Mouse (Mus musculus) embryonic fibroblast, embryonic 13.5 days (primary cell): ENCODE results near the gene Txn2. TPM values are rescaled to one million over a fixed set of nuclear protein-coding genes. Genes with fewer than 3 reads are reported as not detected.

Experiments used
- H3K27ac ChIP-seq: 2 replicates; pipeline ENCODE4 v1.5.1; 2012; ENCODE audit warnings: low read length, control low read depth, inconsistent platforms; ENCODE audit not compliant: insufficient read depth
- H3K4me1 ChIP-seq: 2 replicates; pipeline ENCODE4 v1.6.1; 2011; ENCODE audit warnings: low read length; ENCODE audit not compliant: control insufficient read depth, insufficient read depth
- H3K4me3 ChIP-seq: 2 replicates; pipeline ENCODE4 v1.5.1; 2011; ENCODE audit warnings: mild to moderate bottlenecking, control low read depth, low read length; ENCODE audit not compliant: insufficient read depth
- CTCF ChIP-seq: IDR thresholded peaks from 2 replicates; pipeline ENCODE4 v1.5.1; 2011; ENCODE audit warnings: mild to moderate bottlenecking, control low read depth, low read length, moderate library complexity, borderline replicate concordance; ENCODE audit not compliant: insufficient read depth
- POLR2A ChIP-seq: IDR thresholded peaks from 2 replicates; pipeline ENCODE4 v1.6.1; 2011; ENCODE audit warnings: low read depth, mild to moderate bottlenecking, control low read depth, low read length, moderate library complexity
- polyA plus RNA-seq: library from polyadenylated mRNA; stranded (reverse); fragments of >200 nt; gene quantifications from 2 replicates; pipeline ENCODE4 v1.2.4, GENCODE M21; 2011; ENCODE audit warnings: low read depth; ENCODE audit not compliant: missing spikeins, insufficient read length

The Txn2 gene
- polyA plus RNA-seq, 1 experiment, result 271 TPM

DNA sequence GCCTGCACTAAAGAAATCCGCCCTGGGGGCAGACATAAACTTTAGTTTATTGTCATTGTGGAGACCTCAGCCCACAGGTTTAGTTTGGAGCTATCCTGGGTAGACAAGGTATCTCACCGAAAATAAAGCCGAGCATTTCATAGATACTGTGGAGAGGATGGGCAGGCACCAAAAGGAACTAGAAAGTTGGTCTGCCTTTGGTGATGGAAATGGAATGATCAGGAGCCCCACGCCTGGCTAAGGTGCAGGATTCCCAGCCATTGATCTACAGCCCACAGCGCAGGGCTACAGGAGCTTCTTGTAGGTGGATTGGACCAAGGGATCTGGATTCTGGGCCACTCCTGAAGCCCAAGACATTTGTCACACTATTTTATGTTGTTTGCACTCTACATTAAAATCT is 28.8 kb upstream of the Txn2 start:
- H3K27ac ChIP-seq, result no peak overlapping the region

DNA sequence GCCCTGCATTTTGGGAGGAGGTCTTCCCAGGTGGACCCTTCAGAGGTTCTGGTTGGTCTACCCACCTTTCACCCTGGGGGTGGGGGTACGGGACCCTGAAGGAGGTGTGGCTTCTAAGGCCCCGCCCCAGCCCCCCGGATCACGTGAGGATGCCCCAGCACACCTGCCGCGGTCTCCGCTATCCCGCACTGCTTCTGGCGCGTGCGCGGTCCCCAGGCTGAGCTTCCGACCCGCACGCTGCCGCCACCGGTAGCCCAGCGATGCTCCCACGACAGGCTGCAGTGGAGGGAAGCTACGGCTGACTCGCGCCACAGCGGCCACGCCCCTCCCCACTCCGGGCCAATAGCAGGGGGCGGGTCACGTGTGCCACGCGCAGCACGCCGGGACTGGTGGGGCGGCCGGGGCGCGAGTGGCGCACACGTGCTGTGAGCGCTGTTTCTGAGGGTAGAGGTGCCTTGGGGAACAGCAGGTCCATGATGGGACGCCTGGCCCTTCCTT is 27.6 kb upstream of the Txn2 start, which contains the start of gene Foxred2:
Gene Foxred2 (minus strand): TSS at position 319 of the 498 bp plus-strand sequence.
- Histone ChIP-seq H3K4me1 (peaks cover 3% of the 10 kb centered on the region; the same call in 1 of the 2 replicates), H3K27ac (no peak within 1 kb of the TSS)

More for the DNA sequence above, 28.8 kb upstream of the Txn2 start:
- Histone ChIP-seq H3K4me1 (peaks cover 3% of the 10 kb centered on the region; the same call in 1 of the 2 replicates), H3K4me3 (no peak overlapping the region)
- TF ChIP-seq POLR2A (no peak), CTCF (no peak)

DNA sequence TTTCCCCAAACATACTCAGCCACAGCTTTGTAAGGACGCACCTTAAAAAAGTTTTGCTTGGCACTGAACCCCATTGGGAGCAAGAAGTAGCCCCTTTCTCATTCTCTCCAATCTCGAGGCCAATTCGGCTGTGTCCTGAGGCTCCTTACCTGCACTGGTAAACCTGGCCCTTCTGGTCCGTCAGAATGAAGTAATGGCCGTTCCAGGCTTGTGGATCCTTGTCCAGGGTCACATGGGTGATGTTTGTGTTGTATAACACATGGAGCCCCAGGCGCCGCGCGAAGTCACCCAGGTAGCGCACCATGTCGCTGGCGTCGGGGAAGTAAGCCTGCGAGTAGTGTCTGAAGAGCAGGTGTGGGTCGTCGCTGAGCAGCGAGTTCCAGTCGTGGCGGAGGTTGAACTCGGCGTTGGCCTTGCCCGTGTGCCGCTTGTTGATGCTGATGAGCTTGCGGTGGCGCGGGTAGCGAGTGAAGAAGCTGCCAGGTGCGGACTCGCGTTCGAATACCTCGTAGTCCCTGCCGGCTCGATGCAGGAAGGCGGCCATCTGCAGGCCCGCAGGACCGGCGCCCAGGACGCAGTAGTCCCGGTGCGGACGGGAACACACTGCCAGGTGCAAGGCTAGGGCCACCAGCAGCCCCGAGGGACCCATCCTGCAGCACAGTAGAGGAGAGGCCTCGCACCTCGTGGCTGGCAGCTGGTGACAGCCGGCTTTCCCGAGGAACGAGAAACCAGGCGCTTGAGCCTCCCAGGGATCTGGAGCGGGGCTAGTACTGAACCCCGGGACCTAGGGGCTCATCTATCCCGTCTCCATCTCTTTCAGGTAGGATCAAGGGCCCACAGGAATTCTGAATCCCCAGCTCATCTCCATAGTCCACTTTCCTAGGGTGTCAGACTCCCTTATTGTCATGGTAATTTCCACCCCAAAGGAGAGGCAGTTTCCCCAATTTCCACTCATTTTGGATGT is 26.9 kb upstream of the Txn2 start:
- TF ChIP-seq CTCF (no peak), POLR2A (no peak)
- no peak overlapping the region for H3K27ac ChIP-seq

More for the DNA sequence above, 27.6 kb upstream of the Txn2 start, which contains the start of gene Foxred2:
- TF ChIP-seq POLR2A, result peak; percentile 53; the same call in 1 of the 2 replicates
- TF ChIP-seq CTCF, result no peak
- H3K4me3 ChIP-seq, result peak within 1 kb of the TSS; percentile 16

DNA sequence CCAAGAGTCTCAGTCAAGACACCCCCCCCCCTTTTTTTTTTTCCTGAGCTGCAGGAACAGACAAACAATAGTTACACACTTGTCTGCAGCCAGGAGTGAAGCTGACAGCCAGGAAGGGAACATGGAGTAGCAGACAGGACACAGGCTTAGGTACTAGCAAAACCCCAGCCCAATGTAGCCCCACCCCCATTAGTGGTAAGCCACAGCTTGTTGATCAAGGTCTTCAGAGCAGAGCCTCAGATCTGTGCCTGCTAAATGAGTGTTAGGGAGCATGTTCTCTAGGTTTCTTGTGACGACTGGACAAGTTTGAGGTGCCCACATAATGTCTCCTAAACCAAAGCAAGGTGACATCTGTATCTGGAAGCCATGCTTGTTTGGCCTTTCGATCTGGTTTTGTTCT is 25.6 kb upstream of the Txn2 start:
- Histone ChIP-seq H3K27ac (no peak overlapping the region), H3K4me3 (no peak overlapping the region), H3K4me1 (peaks cover 3% of the 10 kb centered on the region; the same call in 1 of the 2 replicates)
- no peak for TF ChIP-seq POLR2A
- TF ChIP-seq CTCF, result no peak

More for the DNA sequence above, 26.9 kb upstream of the Txn2 start:
- H3K4me3 ChIP-seq, result peak overlapping the region; percentile 16
- peaks cover 3% of the 10 kb centered on the region; the same call in 1 of the 2 replicates for H3K4me1 ChIP-seq

DNA sequence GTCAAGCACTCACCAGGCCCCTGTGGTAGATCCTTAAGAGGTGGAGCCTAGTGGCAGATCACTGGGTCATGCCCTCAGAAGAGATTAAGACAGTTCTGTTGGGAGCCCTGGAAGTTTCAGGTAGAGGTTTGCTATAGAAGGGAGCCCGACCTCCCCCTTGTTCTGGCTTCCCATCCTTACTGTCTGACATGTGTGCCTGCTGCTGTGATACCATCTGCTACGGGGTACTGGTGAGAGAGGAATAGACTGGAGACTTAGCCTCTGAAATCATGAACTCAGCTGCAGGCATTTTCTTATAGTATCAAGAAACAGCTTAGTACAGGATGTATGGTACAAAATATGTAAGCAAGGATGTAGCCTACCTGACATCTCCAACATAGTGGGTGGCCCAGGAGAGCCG is 24.1 kb upstream of the Txn2 start:
- Histone ChIP-seq H3K4me1 (peaks cover 3% of the 10 kb centered on the region; the same call in 1 of the 2 replicates), H3K4me3 (no peak overlapping the region), H3K27ac (no peak overlapping the region)
- TF ChIP-seq CTCF (no peak), POLR2A (no peak)

DNA sequence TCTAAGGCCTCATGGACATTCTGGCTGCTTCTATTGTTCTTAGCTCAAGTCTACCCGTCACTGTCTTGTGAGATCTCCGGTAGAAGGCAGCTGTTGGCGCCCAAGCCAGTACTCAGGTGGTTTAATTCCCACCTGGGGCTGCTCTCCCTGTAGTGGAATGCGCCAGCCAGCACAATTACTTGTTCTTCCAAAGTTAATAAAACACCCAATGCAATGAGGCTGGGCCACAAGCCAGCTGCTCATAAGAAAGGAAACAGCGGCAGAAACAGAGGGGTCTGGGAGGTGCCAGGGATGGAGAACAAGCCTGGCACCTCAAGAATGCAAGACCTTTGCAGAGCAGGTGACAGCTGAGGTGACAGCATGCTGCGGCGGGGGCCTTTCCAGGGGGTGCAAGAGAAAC is 20.3 kb upstream of the Txn2 start:
- TF ChIP-seq CTCF (no peak), POLR2A (no peak)
- no peaks in the 10 kb centered on the region for H3K4me1 ChIP-seq
- no peak overlapping the region for H3K27ac ChIP-seq
- H3K4me3 ChIP-seq, result no peak overlapping the region

DNA sequence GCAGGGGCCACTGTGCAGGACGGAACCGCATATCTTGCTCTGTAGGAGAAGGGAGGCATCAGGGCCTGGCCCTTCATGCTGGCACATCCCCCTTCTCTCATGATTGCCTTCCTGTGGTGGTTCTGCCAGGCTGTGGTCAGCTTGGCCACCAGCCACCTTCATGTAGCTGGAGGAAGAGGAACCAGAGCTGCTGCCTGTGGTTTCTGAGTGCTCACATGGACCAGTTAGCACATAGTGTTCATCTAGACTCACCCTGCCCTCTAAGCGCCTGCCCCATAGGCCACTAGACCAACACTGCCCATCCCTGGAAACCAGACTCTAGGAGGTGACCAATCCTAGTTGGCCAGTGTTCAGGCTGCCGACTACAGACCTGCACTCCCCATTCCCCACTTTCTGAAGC is 16.9 kb upstream of the Txn2 start:
- H3K27ac ChIP-seq, result no peak overlapping the region
- H3K4me3 ChIP-seq, result no peak overlapping the region
- H3K4me1 ChIP-seq, result no peaks in the 10 kb centered on the region
- TF ChIP-seq POLR2A (no peak), CTCF (no peak)

DNA sequence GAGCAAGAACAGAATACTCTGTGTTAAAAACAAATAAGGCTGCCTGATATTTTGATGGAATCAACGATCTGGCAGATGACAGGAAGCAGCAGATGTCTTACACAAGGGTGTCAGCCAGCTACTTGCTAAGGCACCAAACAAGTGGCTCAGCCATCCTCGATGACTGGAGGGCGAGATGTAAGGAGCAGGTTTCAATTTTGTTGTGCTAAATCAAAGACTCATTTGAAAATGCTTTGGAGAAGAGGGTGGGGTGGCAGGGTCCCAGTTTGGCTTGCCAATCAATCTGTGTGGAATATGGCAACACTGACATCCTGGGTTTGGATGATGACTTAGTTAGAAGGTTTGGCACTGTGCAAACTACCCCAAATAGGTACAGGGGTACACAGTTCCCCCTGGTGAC is 12.8 kb upstream of the Txn2 start:
- TF ChIP-seq CTCF (no peak), POLR2A (no peak)
- no peak overlapping the region for H3K27ac ChIP-seq
- no peak overlapping the region for H3K4me3 ChIP-seq
- H3K4me1 ChIP-seq, result no peaks in the 10 kb centered on the region

DNA sequence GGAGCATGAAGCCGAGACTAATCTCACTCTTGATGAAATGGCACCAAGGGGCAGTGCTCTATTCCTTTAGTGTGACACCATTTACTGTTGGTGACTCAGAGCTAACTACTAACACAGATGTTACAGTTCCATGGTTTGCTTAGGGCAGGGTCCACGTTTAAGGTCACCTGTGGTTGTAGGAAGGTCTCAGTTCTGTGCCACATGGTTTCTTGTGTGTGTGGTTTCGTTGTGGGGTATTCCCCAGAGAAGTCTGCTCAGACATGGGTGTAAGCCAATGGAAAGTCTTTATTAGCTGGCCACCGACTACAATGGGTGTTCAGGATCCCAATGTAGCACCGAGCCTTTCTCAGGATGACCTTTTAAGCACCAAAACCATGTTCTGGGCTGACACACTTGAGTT is 9.7 kb upstream of the Txn2 start:
- Histone ChIP-seq H3K27ac (no peak overlapping the region), H3K4me1 (no peaks in the 10 kb centered on the region), H3K4me3 (no peak overlapping the region)
- no peak for TF ChIP-seq POLR2A
- no peak for TF ChIP-seq CTCF

DNA sequence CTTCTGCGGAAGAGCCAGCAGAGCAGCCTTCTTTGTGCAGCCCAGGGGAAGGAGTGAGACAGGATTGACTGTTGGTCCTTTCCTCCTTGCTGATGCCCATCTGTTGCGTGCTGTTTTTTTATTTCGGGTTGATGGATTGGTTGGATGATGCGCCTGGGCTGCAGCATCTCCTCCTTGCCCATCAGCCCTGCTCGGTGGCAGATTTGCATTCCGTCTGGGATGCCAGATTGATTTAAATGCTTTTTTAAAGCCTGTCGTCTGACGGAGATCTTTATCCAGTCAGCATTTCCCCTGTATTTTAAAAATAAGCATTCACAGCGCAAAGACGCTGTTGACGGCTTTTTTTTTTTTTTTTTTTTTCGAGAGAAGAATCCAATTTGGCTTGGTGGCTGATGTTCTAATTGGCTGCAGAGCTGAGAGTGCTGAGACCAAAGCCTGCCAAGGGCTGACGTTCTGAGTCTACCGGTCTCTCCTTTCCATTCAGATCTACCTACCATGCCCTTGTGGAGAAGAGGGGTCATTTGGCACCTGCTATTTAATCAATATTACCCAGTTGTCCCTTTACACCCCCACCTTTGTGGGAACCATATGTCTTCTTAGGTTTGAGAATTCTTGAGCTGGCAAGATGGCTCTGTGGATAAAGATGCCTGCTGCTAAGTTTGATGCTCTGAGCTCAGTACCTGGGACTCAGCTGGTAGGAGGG is 7.0 kb upstream of the Txn2 start:
- Histone ChIP-seq H3K4me3 (no peak overlapping the region), H3K4me1 (no peaks in the 10 kb centered on the region), H3K27ac (no peak overlapping the region)
- TF ChIP-seq CTCF (no peak), POLR2A (no peak)
